Mouse (Mus musculus) erythroblast, adult 5-6 weeks (primary cell): ENCODE results near the gene Myzap. TPM values are rescaled to one million over a fixed set of nuclear protein-coding genes. Genes with fewer than 3 reads are reported as not detected.
"Not testable (repeated sequence)": the region's sequence is repeated elsewhere in the genome, so short reads cannot be mapped to it uniquely, and the experiment has no call there.

Experiments used
- ATAC-seq: replicated peaks from 2 replicates; pipeline ENCODE4 v1.8.0; 2016; ENCODE audit warnings: moderate number of reproducible peaks, mild to moderate bottlenecking, moderate TSS enrichment, inconsistent platforms; ENCODE audit not compliant: poor library complexity, low FRiP score, severe bottlenecking
- total RNA-seq, 2 experiments: library from RNA; stranded (forward) in 1 of 2; stranded (reverse) in 1 of 2; fragments of 150-400 nt in 1 of 2; fragments of 200-764, 138-1000 nt in 1 of 2; gene quantifications; 2 replicates each; pipeline versions ENCODE4 v1.2.3 to v1.2.4; 2015 to 2017; ENCODE audit warnings: low replicate concordance in 2 of 2

Gene Myzap
- total RNA-seq, 2 experiments from 2014 or later, result not detected

GRCm38 (mm10) chr9:71492296-71493025, 99.7 kb downstream of the Myzap start:
- ATAC-seq, result no peak

- no peak for ATAC-seq
These were observed 102.1 kb downstream of the Myzap start for GRCm38 (mm10) chr9:71490076-71490475.

- no peak for ATAC-seq
These were observed 106.0 kb downstream of the Myzap start for GRCm38 (mm10) chr9:71486127-71486526.

GRCm38 (mm10) chr9:71485475-71486094, 106.6 kb downstream of the Myzap start, which contains the start of gene Polr2m:
TSS of gene Polr2m (minus strand) at chr9:71485935.
- peak; percentile 91 for ATAC-seq

- 0 out of 2 replicates have a peak, but pooled peaks have one; percentile 18 for ATAC-seq
These were observed 107.2 kb downstream of the Myzap start for GRCm38 (mm10) chr9:71484871-71485474.

GRCm38 (mm10) chr9:71483872-71484271, 108.3 kb downstream of the Myzap start:
- ATAC-seq, result not testable (repeated sequence)

GRCm38 (mm10) chr9:71480305-71480704, 111.9 kb downstream of the Myzap start:
- ATAC-seq, result no peak

- ATAC-seq, result no peak
These were observed 112.7 kb downstream of the Myzap start for GRCm38 (mm10) chr9:71479413-71479812.

GRCm38 (mm10) chr9:71478596-71478995, 113.6 kb downstream of the Myzap start:
- no peak for ATAC-seq

GRCm38 (mm10) chr9:71476601-71477000, 115.6 kb downstream of the Myzap start:
- no peak for ATAC-seq

- no peak for ATAC-seq
These were observed 116.6 kb downstream of the Myzap start for GRCm38 (mm10) chr9:71475536-71475935.

GRCm38 (mm10) chr9:71467434-71467833, 124.7 kb downstream of the Myzap start:
- ATAC-seq, result no peak

- ATAC-seq, result no peak
These were observed 126.0 kb downstream of the Myzap start for GRCm38 (mm10) chr9:71466111-71466510.

GRCm38 (mm10) chr9:71463072-71463667, 129.0 kb downstream of the Myzap start:
- no peak for ATAC-seq

GRCm38 (mm10) chr9:71456738-71457137, 135.4 kb downstream of the Myzap start:
- no peak for ATAC-seq

Other genes starting within 250 kb of the Myzap start
- 20.1 and 21.1 TPM in 2 replicates for gene Polr2m, start 106.4 kb downstream of the Myzap start, total RNA-seq (2015; ENCODE audit: low replicate concordance)
- 28.3 and 36.2 TPM in 2 replicates for gene Polr2m, start 106.4 kb downstream of the Myzap start, total RNA-seq (2017; ENCODE audit: low replicate concordance)
- not detected in 2 replicates for gene Cgnl1, start 179.2 kb upstream of the Myzap start, total RNA-seq (2015; ENCODE audit: low replicate concordance)
- gene Cgnl1, start 179.2 kb upstream of the Myzap start, total RNA-seq (2017; ENCODE audit: low replicate concordance), result 0.26 and 0.70 TPM in 2 replicates